Mouse (Mus musculus) ES-Bruce4 (cell line): Measurements from ENCODE around the gene Retsat. TPM values are rescaled to one million over a fixed set of nuclear protein-coding genes. Genes with fewer than 3 reads are reported as not detected.

Experiments
- H3K27ac ChIP-seq: 2 replicates; pipeline ENCODE4 v1.5.1; 2012; ENCODE audit warnings: low read length, inconsistent platforms; ENCODE audit not compliant: insufficient read depth
- H3K27me3 ChIP-seq: 2 replicates; pipeline ENCODE4 v1.6.1; 2012; ENCODE audit warnings: mild to moderate bottlenecking, low read length, inconsistent platforms; ENCODE audit not compliant: control insufficient read depth, poor library complexity, insufficient read depth, severe bottlenecking
- H3K36me3 ChIP-seq: 2 replicates; pipeline ENCODE4 v1.6.1; 2012; ENCODE audit warnings: inconsistent platforms, mild to moderate bottlenecking, low read length, moderate library complexity; ENCODE audit not compliant: control insufficient read depth, poor library complexity, insufficient read depth, severe bottlenecking
- H3K4me1 ChIP-seq: one replicate; pipeline ENCODE4 v1.8.1; 2011; ENCODE audit warnings: low read length; ENCODE audit not compliant: control insufficient read depth, insufficient read depth
- H3K4me3 ChIP-seq: 2 replicates; pipeline ENCODE4 v1.5.1; 2011; ENCODE audit warnings: low read depth, mild to moderate bottlenecking, low read length
- H3K9ac ChIP-seq: 2 replicates; pipeline ENCODE4 v1.6.1; 2012; ENCODE audit warnings: low read depth, mild to moderate bottlenecking, inconsistent platforms; ENCODE audit not compliant: poor library complexity, severe bottlenecking
- H3K9me3 ChIP-seq: replicated peaks from 2 replicates; pipeline ENCODE4 v1.6.1; 2012; ENCODE audit warnings: mild to moderate bottlenecking, low read length, inconsistent platforms; ENCODE audit not compliant: control insufficient read depth, poor library complexity, insufficient read depth, severe bottlenecking
- CTCF ChIP-seq: IDR thresholded peaks from one replicate; pipeline ENCODE4 v1.8.1; 2011; ENCODE audit warnings: low read depth, low read length
- EP300 ChIP-seq: IDR thresholded peaks from 2 replicates; pipeline ENCODE4 v1.6.1; 2011; ENCODE audit warnings: low read depth, low read length; ENCODE audit not compliant: insufficient read depth
- POLR2A ChIP-seq: IDR thresholded peaks from one replicate; pipeline ENCODE4 v1.8.1; 2011; ENCODE audit warnings: low read length; ENCODE audit not compliant: insufficient read depth
- polyA plus RNA-seq: library from polyadenylated mRNA; stranded (reverse); fragments of >200 nt; gene quantifications from 2 replicates; pipeline ENCODE4 v1.2.4, GENCODE M21; 2011; ENCODE audit warnings: low read depth; ENCODE audit not compliant: missing spikeins, insufficient read depth, insufficient read length

Retsat gene
- polyA plus RNA-seq, 1 experiment = 5.2 TPM

GRCm38 (mm10) chr6:72655309-72656052 is 57.2 kb downstream of the Retsat start:
- no peak for TF ChIP-seq EP300
- no peak for TF ChIP-seq CTCF
- TF ChIP-seq POLR2A = no peak
- peak overlapping the region; percentile 4 for H3K27ac ChIP-seq
- 0 out of 2 replicates have a peak overlapping the region, but pooled peaks have one; percentile 35 for H3K9ac ChIP-seq
- no peaks in the 10 kb centered on the region for H3K9me3 ChIP-seq
- no peaks in the 10 kb centered on the region for H3K27me3 ChIP-seq
- peaks cover 5% of the 10 kb centered on the region for H3K4me1 ChIP-seq
- H3K36me3 ChIP-seq = no peaks in the 10 kb centered on the region
- peak overlapping the region; percentile 55 for H3K4me3 ChIP-seq

- H3K27me3 ChIP-seq = no peaks in the 10 kb centered on the region
- H3K27ac ChIP-seq = peak overlapping the region; percentile 23
- no peaks in the 10 kb centered on the region for H3K9me3 ChIP-seq
- no peak overlapping the region for H3K9ac ChIP-seq
- H3K36me3 ChIP-seq = no peaks in the 10 kb centered on the region
- peak; percentile 53; the same call in 1 of the 2 replicates for TF ChIP-seq EP300
- TF ChIP-seq POLR2A = no peak
- TF ChIP-seq CTCF = no peak
- H3K4me3 ChIP-seq = no peak overlapping the region
- peaks cover 5% of the 10 kb centered on the region for H3K4me1 ChIP-seq
Observed at GRCm38 (mm10) chr6:72656053-72656442, 57.8 kb downstream of the Retsat start.

- Histone ChIP-seq H3K4me1 (peaks cover 5% of the 10 kb centered on the region), H3K36me3 (no peaks in the 10 kb centered on the region)
- peak; percentile 45 for TF ChIP-seq CTCF
- TF ChIP-seq POLR2A = no peak
- TF ChIP-seq EP300 = no peak
Observed at GRCm38 (mm10) chr6:72658006-72658405, 59.7 kb downstream of the Retsat start.

More at GRCm38 (mm10) chr6:72658006-72658405, 59.7 kb downstream of the Retsat start:
- H3K27ac ChIP-seq = no peak overlapping the region
- no peak overlapping the region for H3K9ac ChIP-seq
- no peaks in the 10 kb centered on the region for H3K9me3 ChIP-seq
- H3K4me3 ChIP-seq = no peak overlapping the region
- no peaks in the 10 kb centered on the region for H3K27me3 ChIP-seq

Other genes starting within 250 kb of the Retsat start
- 11.0 and 13.0 TPM in 2 replicates for gene Tmem150a, start 243.0 kb upstream of the Retsat start, polyA plus RNA-seq
- gene Rnf181, start 231.5 kb upstream of the Retsat start, polyA plus RNA-seq = 79.6 and 84.0 TPM in 2 replicates
- gene Vamp5, start 218.0 kb upstream of the Retsat start, polyA plus RNA-seq = 1.9 and 2.2 TPM in 2 replicates
- gene Vamp8, start 207.8 kb upstream of the Retsat start, polyA plus RNA-seq = 25.6 and 28.4 TPM in 2 replicates
- 16.6 and 18.8 TPM in 2 replicates for gene Ggcx, start 184.2 kb upstream of the Retsat start, polyA plus RNA-seq
- 200 and 211 TPM in 2 replicates for gene Mat2a, start 158.9 kb upstream of the Retsat start, polyA plus RNA-seq
- gene Sh2d6, start 76.8 kb upstream of the Retsat start, polyA plus RNA-seq = not detected in 2 replicates
- gene Capg, start 54.1 kb upstream of the Retsat start, polyA plus RNA-seq = 55.8 and 60.3 TPM in 2 replicates
- gene Elmod3, start 62 bp upstream of the Retsat start, polyA plus RNA-seq = 6.3 and 8.3 TPM in 2 replicates
- 33.2 and 34.1 TPM in 2 replicates for gene Tgoln1, start 18.5 kb downstream of the Retsat start, polyA plus RNA-seq
- gene Tcf7l1, start 190.8 kb downstream of the Retsat start, polyA plus RNA-seq = 84.8 and 93.4 TPM in 2 replicates